Mouse (Mus musculus) cerebellum, adult 2 months (tissue): ENCODE results near the gene Matn4.

Experiments
- CTCF ChIP-seq: fragments of 200-500 bp; IDR thresholded peaks from 2 replicates; pipeline ENCODE4 v1.5.1; 2011; ENCODE audit warnings: low read depth, mild to moderate bottlenecking, control low read depth, low read length, moderate library complexity, borderline replicate concordance; ENCODE audit not compliant: insufficient read depth
- POLR2A ChIP-seq: fragments of 200-500 bp; IDR thresholded peaks from 2 replicates; pipeline ENCODE4 v1.6.1; 2011; ENCODE audit warnings: low read length, control low read depth, borderline replicate concordance; ENCODE audit not compliant: insufficient read depth

DNA sequence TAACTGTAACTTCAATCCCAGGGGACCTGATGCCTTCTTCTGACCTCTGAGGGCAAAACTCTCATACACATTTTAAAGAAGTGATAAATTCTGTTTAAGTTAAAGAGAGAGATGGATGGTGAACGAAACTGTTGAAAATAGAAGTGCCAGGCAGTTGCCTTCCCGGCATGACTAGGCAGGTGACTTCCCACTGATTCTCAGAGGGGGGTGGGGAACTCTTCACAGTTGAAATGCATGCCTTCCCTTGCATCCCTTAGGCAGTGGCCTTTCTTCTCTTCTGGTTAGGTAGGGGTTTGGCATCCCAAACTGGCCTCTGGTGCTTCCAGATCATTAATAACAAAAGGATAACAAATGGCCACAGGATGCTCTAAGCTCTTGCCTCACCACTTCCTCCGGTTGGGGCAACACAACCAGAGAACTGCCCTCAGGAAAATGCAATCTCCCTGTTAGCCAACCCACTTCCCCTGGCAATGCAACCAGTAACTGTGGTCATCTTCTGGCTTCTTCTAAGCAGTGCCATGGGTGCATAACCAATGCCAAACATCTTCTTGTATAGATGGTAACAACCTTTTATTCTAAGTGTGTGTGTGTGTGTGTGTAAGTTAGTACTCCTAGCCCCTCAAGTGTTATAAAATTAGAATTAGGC lies 32.4 kb downstream of the Matn4 start:
- TF ChIP-seq POLR2A (no peak), CTCF (no peak)
